Mouse (Mus musculus): ENCODE data around the gene Hoxa3.

The Hoxa3 gene

GRCm38 (mm10) chr6:52213119-52213986, at the start of gene Hoxa3, which contains the start of gene Gm28308:
Hoxa3 (minus strand) TSS chr6:52213336.
Gm28308 (minus strand) TSS chr6:52213339.
- DNase-seq = no peak

GRCm38 (mm10) chr6:52262463-52263320, 49.6 kb upstream of the Hoxa3 start:
- no peak for DNase-seq

GRCm38 (mm10) chr6:52261751-52262462, 48.8 kb upstream of the Hoxa3 start:
- no peak for DNase-seq

- DNase-seq = no peak
These were observed 47.8 kb upstream of the Hoxa3 start, which contains the start of gene Hoxa13 for GRCm38 (mm10) chr6:52260654-52261575. Hoxa13 (minus strand) TSS chr6:52260880.

GRCm38 (mm10) chr6:52259811-52260261, 46.7 kb upstream of the Hoxa3 start:
- DNase-seq = no peak

- no peak for DNase-seq
These were observed 46.1 kb upstream of the Hoxa3 start for GRCm38 (mm10) chr6:52259081-52259790.

- DNase-seq = peak; percentile 40
These were observed 43.8 kb upstream of the Hoxa3 start for GRCm38 (mm10) chr6:52256956-52257355.

GRCm38 (mm10) chr6:52253511-52254500, 40.7 kb upstream of the Hoxa3 start:
- DNase-seq = no peak

GRCm38 (mm10) chr6:52252775-52253376, 39.7 kb upstream of the Hoxa3 start:
- no peak for DNase-seq

- DNase-seq = no peak
These were observed 39.1 kb upstream of the Hoxa3 start for GRCm38 (mm10) chr6:52252016-52252774.

GRCm38 (mm10) chr6:52251177-52251879, 38.2 kb upstream of the Hoxa3 start:
- no peak for DNase-seq

GRCm38 (mm10) chr6:52249826-52250225, 36.7 kb upstream of the Hoxa3 start:
- no peak for DNase-seq

GRCm38 (mm10) chr6:52249415-52249738, 36.2 kb upstream of the Hoxa3 start:
- DNase-seq = no peak

- DNase-seq = no peak
These were observed 35.7 kb upstream of the Hoxa3 start for GRCm38 (mm10) chr6:52248638-52249414.

GRCm38 (mm10) chr6:52247766-52248637, 34.9 kb upstream of the Hoxa3 start:
- DNase-seq = no peak

GRCm38 (mm10) chr6:52246916-52247315, 33.8 kb upstream of the Hoxa3 start:
- DNase-seq = no peak
